Mouse (Mus musculus) E14TG2a.4 (cell line): Measurements from ENCODE around the gene Ascc1.
"Not testable (repeated sequence)": the region's sequence is repeated elsewhere in the genome, so short reads cannot be mapped to it uniquely, and the experiment has no call there.

Experiments used
- CTCF ChIP-seq: conservative IDR thresholded peaks from 2 replicates; pipeline ENCODE4 v1.5.1; 2014; ENCODE audit warnings: low read length
- NANOG ChIP-seq: IDR thresholded peaks from 2 replicates; pipeline ENCODE4 v1.6.1; 2014; ENCODE audit warnings: borderline replicate concordance, low read length, mixed read lengths
- POU5F1 ChIP-seq: IDR thresholded peaks from 2 replicates; pipeline ENCODE4 v1.6.1; 2014; ENCODE audit warnings: low read length, borderline replicate concordance

- not testable (repeated sequence) for TF ChIP-seq CTCF, POU5F1, NANOG
Measured at GRCm38 (mm10) chr10:60001663-60002062, 942 bp upstream of the Ascc1 start.
